Mouse (Mus musculus): ENCODE results near the gene Defb41. TPM values are rescaled to one million over a fixed set of nuclear protein-coding genes. Genes with fewer than 3 reads are reported as not detected.
"Not testable (repeated sequence)": the region's sequence is repeated elsewhere in the genome, so short reads cannot be mapped to it uniquely, and the experiment has no call there.

Gene Defb41
- not detected for total RNA-seq (2021)
- long read RNA-seq, experiment 1 = 0 reads
- long read RNA-seq, experiment 2 = 0 reads

DNA sequence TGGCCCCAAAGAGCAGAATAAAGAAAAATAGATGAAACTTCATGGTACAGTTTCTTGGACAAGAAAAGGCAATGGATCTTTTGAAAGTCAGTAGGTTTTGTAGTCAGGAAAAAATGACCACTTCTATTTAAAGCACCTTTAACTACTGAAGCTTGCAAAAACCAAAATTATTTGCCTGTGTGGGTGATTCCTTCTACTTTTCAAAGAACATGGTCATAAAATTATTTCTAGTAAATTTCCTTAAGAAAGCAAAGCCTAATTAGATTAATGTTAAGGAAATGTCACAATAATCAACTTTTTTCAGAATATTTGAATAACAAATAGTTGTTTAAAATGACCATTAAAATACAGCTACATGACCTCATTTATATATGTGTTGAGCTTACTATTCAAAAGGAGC, at the start of gene Defb41:
Gene Defb41, minus strand, starts transcription at position 101 of the 400 bp plus-strand sequence.
- intact Hi-C loops (cut with DNase I; ENCODE audit: low total_unique reads) = no loop called here
- DNase-seq = no peak

DNA sequence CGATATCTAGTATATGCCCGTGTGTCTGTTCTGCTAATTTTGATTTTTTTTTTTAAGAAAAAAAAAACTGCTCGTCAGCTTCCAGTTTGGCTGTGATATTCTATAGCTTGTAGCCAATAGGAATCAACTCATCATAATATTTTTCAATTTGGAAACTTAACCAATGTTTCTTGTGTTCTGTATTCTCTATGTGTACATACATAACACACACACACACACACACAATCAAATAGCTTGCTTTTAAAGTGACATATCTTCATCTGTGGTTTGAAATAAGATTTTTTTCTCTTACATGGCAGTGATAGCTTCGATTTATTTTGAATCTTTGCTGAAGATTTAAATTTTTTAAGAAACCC, 43.5 kb upstream of the Defb41 start:
- no peak for DNase-seq
- intact Hi-C loops (cut with DNase I; ENCODE audit: low total_unique reads) = no loop called here

DNA sequence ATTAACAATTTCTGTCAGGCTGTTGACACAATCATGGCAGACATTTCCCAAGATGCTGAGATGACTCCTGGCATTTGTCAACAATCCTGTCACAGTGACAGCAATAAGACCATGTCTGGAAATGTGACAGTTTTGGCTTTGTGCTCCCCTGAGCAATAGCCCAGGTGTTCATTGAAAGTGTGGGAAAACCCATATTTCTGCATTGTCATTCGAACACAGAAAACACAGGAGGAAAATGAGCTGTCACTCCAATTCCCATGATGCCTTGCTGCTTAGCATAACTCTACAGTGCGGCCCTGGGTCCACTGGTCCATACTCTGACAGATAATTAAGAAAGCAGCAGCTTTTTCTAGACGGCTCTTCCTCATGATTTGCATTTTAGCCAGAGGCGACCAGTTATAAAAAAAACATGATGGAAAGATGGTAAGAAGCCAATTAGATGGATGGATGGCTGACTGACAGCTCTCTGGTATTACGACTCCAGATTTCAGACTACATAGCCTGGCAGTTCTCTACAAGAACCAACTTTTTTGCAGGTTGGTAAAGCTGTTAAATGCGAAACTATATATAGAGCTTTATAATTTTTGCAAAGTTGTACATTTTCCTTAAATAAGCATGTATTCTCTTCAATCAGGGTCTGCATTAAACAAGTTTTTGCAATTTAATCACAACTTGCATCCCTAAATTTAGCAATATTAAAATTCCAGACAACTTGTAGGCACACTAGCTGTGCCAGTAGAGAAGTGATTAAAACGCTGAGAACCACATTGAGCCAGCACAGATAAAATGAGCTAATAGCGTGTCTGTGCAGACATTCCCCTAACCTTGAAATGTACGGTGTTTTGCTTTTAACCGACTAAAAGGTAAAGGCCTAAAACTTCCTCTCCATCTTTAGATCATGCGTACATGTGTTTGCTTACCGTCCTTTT, 42.9 kb upstream of the Defb41 start:
- intact Hi-C loops (cut with DNase I; ENCODE audit: low total_unique reads) = no loop called here
- DNase-seq = no peak

DNA sequence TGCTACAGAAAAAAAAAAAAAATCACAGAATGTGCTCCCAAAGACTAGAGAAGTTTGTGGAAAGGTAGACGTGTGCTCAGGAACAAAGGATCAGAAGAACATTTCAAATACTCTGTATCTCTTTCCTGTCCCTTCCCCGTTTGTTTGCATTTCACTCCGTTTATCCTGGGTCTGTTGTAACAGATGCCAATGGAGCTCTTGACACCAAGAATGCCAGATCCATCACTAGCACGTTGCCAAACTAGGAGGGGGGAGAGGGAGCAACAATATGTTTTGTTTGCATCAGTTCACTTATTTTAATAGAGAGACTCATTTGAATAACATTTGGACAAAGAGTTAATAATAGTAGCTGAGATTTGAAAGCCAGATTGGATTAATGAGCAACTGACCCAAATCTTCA, 27.6 kb upstream of the Defb41 start:
- DNase-seq = no peak
- intact Hi-C loops (cut with DNase I; ENCODE audit: low total_unique reads) = no loop called here

DNA sequence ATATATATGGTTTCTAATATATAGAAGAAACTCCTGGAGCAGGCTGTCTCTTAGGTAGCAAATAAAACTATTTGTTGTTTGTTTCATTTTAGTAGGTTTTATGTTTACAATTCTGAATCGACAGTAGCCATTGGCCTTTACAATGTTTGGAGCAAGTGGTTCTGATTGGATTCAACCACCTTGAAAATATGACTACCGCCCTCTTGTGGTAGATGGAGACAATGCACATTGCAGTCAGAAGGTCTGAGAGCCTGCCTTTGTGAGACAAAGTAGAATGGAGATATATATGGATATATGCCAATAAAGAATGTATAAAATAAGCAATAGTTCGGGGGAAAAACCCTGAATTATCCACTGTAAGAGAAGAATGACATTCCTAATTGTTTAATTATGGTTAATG, 23.9 kb upstream of the Defb41 start:
- no peak for DNase-seq
- intact Hi-C loops (cut with DNase I; ENCODE audit: low total_unique reads) = no loop called here

DNA sequence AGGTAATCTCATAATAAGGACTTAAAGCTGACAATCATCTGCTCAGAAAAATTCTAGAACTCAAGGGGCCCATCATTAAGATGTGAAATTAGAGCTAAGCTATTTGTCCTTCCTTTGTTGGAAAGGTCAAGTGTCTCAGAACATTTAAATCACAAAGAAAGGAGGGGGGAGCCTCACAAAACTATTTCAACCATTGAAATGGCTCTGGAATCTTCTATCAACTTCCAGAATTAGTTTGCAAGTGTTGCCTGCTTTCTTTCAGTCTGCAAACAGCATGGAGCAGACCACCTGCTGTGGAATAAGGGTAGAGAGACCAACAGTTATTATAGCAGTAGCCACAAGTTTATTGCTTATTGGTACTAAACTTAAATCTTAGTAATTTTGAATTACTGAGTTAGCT, 22.4 kb upstream of the Defb41 start:
- intact Hi-C loops (cut with DNase I; ENCODE audit: low total_unique reads) = no loop called here
- no peak for DNase-seq

DNA sequence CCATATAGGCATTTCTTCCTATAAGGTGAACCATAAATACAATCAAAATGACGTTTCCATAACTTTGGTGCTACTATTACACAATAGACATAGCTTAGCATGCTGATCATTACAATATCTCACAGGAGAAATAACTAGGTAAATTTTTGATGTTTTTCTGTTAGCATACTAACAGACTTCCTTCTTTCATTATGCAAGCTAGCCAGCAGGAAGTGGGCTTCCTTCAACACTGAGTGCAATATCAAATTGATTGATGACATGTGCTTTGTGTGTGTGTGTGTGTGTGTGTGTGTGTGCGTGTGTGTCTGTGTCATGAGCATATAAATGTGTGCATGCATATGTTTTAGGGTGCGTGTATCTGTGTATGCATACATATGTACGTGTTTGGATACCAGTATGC, 6.2 kb upstream of the Defb41 start:
- intact Hi-C loops (cut with DNase I; ENCODE audit: low total_unique reads) = no loop called here
- DNase-seq = no peak

DNA sequence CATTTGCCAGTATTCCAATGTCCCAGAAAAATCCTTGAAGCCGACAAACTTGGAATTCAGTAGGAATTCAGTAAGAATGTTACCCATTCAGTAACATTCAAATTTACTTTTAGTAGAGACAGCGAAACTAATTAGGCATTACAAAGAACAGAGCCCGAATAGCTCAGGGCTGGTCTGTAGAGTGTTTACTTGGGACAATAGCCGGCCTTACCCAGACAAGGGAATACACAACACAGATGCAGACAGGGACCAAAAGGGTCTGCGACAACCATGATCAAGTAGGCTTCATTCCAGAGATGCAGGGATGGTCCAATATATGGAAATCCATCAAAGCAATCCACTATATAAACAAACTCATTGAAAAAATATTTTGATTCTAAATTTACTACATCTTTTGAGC, 3.9 kb upstream of the Defb41 start:
- DNase-seq = no peak
- intact Hi-C loops (cut with DNase I; ENCODE audit: low total_unique reads) = no loop called here

DNA sequence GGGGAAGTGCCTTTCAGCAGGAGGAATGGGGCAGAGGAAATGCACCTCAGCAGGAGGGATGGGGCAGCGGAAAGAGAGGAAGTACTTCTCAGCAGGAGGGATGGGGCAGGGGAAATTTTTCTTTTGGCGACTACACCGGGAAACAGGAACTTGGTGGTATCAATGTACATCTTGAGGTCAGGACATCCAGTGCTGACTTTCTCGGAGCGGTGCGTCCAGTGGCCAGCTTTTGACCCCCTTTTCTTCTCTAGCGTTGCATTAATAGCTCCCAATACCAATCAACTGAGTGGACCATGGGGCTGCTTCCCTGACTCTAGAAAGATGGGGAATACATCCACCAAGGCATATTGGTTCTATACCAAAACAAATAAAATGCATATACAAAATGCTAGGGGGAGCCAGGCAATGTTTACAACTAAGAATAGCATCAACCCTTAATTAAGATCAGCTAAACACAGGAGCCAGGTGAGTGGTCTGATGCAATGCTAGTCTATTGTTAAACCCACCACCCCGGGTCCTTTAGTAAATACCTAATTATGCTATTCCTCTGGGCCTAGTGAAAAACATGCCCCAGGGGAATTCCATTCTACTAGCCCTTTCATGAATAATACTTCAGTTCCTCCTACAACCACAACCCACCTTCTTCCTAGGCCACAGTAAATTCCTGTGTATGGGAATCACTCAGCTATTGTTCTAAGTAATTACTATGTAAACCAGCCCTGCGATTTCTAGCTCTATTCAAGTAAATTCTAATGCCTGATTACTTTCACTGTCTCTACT, 18.9 kb downstream of the Defb41 start:
- DNase-seq; intact Hi-C loops (cut with DNase I; ENCODE audit: low total_unique reads): not testable (repeated sequence)

DNA sequence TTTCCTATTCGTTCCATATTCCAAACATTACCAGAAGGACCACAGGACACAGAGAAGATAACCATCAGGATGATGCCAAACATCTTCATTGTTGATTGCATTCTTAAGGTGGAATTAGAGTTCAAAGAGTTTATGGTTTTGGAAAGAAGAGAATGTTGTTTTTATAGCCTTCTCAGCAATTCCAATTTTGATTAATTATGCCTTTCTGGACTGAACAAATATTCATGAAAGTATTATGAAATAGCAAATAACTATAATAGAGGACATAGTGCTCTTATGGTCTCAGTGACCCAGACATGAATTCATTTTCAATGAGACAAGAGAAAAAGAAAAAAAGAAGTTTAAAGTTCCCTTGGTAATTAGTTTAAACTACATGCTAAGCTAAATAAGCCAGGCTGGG, 27.6 kb downstream of the Defb41 start, which contains the start of gene Defb18:
Gene Defb18, minus strand, starts transcription at position 101 of the 400 bp plus-strand sequence.
- intact Hi-C loops (cut with DNase I; ENCODE audit: low total_unique reads) = no loop called here
- no peak for DNase-seq

DNA sequence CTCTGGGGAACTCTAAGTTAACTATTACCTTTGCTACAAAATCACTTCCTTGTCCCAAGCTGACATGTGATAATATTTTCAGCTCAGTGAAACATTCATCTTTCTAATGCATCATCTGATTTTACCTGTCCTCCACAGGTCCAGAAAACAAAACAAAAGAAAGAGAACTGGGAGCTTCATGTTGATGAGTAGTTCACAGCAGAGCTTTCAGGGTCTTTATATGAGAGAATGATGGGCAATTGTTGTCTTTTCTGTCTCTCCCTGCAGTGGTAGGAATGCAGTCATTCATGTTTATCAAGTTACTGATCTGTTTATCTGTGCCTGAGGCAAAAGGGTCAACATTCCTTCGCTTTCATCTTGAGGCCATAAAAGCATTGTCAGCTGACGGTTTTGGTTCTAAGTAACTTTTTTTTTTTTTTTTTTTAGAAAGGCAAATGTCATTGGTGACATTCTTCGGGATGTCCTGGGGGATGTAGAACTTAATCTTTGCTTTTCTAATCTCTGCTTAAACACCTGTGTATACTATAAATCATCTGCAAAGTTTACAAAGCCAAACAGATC, 41.5 kb downstream of the Defb41 start:
- DNase-seq = no peak
- intact Hi-C loops (cut with DNase I; ENCODE audit: low total_unique reads) = no loop called here

Other genes starting within 250 kb of the Defb41 start
- not detected for gene Crisp4, start 119.2 kb downstream of the Defb41 start, total RNA-seq (2021)
- gene Defb18, start 27.7 kb downstream of the Defb41 start, total RNA-seq (2021) = not detected